Mouse (Mus musculus) limb, embryonic 11.5 days (tissue): ENCODE data around the gene Mxd3. TPM values are rescaled to one million over a fixed set of nuclear protein-coding genes. Genes with fewer than 3 reads are reported as not detected.

Experiments used
- ATAC-seq: fragments of 200-750 bp; cut with Nextera tagmentation; 2 replicates; pipeline ENCODE4 v1.8.0; 2017; ENCODE audit warnings: low read depth; ENCODE audit not compliant: insufficient number of reproducible peaks, low FRiP score, low TSS enrichment
- DNase-seq: peaks from one replicate; pipeline ENCODE4 v3.0.0-alpha.2; 2015; ENCODE audit warnings: low spot score
- H3K27ac ChIP-seq: fragments of 300-500 bp; sonication (generic); replicated peaks from 2 replicates; pipeline ENCODE4 v1.5.1; 2014; ENCODE audit warnings: low read depth, mild to moderate bottlenecking, low read length
- H3K27me3 ChIP-seq: fragments of 300-500 bp; sonication (generic); 2 replicates; pipeline ENCODE4 v1.6.1; 2014; ENCODE audit warnings: mild to moderate bottlenecking, low read length, mixed read lengths; ENCODE audit not compliant: control insufficient read depth, insufficient read depth
- H3K36me3 ChIP-seq: fragments of 300-500 bp; sonication (generic); 2 replicates; pipeline ENCODE4 v1.6.1; 2014; ENCODE audit warnings: mild to moderate bottlenecking, low read length, moderate library complexity, mixed read lengths; ENCODE audit not compliant: control insufficient read depth, insufficient read depth
- H3K4me1 ChIP-seq: fragments of 300-500 bp; sonication (generic); 2 replicates; pipeline ENCODE4 v1.6.1; 2014; ENCODE audit warnings: low read length, mixed read lengths; ENCODE audit not compliant: control insufficient read depth, insufficient read depth
- H3K4me2 ChIP-seq: fragments of 300-500 bp; sonication (generic); 2 replicates; pipeline ENCODE4 v1.6.1; 2014; ENCODE audit warnings: low read depth, mild to moderate bottlenecking, moderate library complexity; ENCODE audit not compliant: severe bottlenecking
- H3K4me3 ChIP-seq: fragments of 300-500 bp; sonication (generic); 2 replicates; pipeline ENCODE4 v1.5.1; 2014; ENCODE audit warnings: low read depth, low read length
- H3K9ac ChIP-seq: fragments of 300-500 bp; sonication (generic); 2 replicates; pipeline ENCODE4 v1.6.1; 2014; ENCODE audit warnings: mild to moderate bottlenecking, low read length
- H3K9me3 ChIP-seq: fragments of 300-500 bp; sonication (generic); 2 replicates; pipeline ENCODE4 v1.6.1; 2016; ENCODE audit warnings: low read length; ENCODE audit not compliant: control insufficient read depth
- WGBS: fragments of 180-500 bp; shearing (Covaris S2); extraction: QIAGEN DNeasy Blood & Tissue Kit; methylation state at CpG from one replicate; pipeline ENCODE4 v1.1.7; 2014; 5-methylcytosine and 5-hydroxymethylcytosine counted together
- polyA plus RNA-seq: library from polyadenylated mRNA; unstranded; fragments of >200 nt; fragmentation: Nextera tagmentation; extraction: Ambion mirVana; gene quantifications from 2 replicates; pipeline ENCODE4 v1.2.1, GENCODE M21; 2014

Mxd3 gene
- polyA plus RNA-seq, 1 experiment from 2014 or later: 28.9 TPM

DNA sequence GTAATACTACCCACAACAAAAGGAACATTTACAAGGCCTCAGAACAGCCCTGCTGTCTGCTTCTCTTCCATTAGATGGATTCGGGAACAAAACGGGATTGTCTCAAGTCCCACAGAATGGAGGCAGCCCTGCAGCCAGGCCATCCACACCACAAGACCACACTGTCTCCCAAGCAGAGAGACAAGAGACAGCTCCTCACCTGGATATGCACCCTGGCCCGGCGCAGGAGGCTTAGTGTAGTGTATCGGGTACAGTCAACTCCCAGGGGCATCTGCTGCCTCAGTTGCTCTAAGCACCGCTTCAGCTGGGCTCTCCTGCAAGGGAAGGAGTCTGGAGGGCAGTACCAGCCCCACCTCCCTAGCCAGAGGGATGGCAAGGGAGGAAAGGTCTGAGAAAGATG lies 1.5 kb downstream of the Mxd3 start:
- H3K36me3 ChIP-seq: peaks cover 15% of the 10 kb centered on the region
- H3K27me3 ChIP-seq: no peaks in the 10 kb centered on the region
- H3K27ac ChIP-seq: no peak overlapping the region
- peak overlapping the region; percentile 94; the same call in 1 of the 2 replicates for H3K4me2 ChIP-seq
- no peak for DNase-seq
- H3K4me3 ChIP-seq: no peak overlapping the region
- H3K9ac ChIP-seq: no peak overlapping the region
- peaks cover 16% of the 10 kb centered on the region for H3K4me1 ChIP-seq
- no peaks in the 10 kb centered on the region for H3K9me3 ChIP-seq
- 84% methylated on average over 6 of the region's 6 CpGs for WGBS
- ATAC-seq: no peak

- Histone ChIP-seq H3K4me3 (no peak overlapping the region), H3K4me1 (peaks cover 20% of the 10 kb centered on the region), H3K27ac (no peak overlapping the region), H3K36me3 (peaks cover 15% of the 10 kb centered on the region), H3K4me2 (no peak overlapping the region), H3K27me3 (no peaks in the 10 kb centered on the region), H3K9ac (no peak overlapping the region), H3K9me3 (no peaks in the 10 kb centered on the region)
- ATAC-seq: no peak
- DNase-seq: peak; percentile 88
- WGBS: 65% methylated on average over 8 of the region's 8 CpGs
Observed at GRCm38 (mm10) chr13:55327633-55328032, 2.0 kb downstream of the Mxd3 start.

- 55% methylated on average over 4 of the region's 4 CpGs for WGBS
- no peak for DNase-seq
- H3K4me2 ChIP-seq: no peak overlapping the region
- ATAC-seq: no peak
- no peak overlapping the region for H3K9ac ChIP-seq
- no peaks in the 10 kb centered on the region for H3K9me3 ChIP-seq
- H3K36me3 ChIP-seq: peaks cover 15% of the 10 kb centered on the region
- H3K27ac ChIP-seq: no peak overlapping the region
- peaks cover 21% of the 10 kb centered on the region for H3K4me1 ChIP-seq
- H3K4me3 ChIP-seq: no peak overlapping the region
- H3K27me3 ChIP-seq: no peaks in the 10 kb centered on the region
Observed at GRCm38 (mm10) chr13:55327169-55327568, 2.5 kb downstream of the Mxd3 start.

DNA sequence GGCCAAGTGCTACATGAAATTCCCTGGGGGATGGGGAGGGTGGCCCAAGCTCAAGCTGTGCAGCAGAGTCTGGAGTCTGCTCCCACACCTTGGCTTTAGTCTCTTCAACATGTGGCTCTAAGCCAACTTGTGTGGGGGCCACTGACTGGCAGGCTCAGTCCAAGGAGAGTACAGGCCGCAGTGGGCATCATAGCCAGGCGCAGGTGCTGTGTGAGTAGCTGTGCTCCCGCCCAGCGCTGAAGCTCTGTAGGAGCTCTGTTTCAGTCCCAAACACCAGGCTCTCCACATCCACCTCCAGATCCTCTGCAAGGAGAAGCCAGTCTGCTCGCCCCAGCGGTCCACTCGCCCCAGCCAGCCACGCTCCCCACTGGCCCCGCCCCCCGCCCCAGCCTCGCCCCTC lies 4.0 kb downstream of the Mxd3 start:
- Histone ChIP-seq H3K36me3 (peaks cover 15% of the 10 kb centered on the region), H3K9me3 (no peaks in the 10 kb centered on the region), H3K27me3 (no peaks in the 10 kb centered on the region), H3K9ac (no peak overlapping the region), H3K4me3 (no peak overlapping the region), H3K4me1 (peaks cover 22% of the 10 kb centered on the region), H3K4me2 (no peak overlapping the region), H3K27ac (no peak overlapping the region)
- DNase-seq (no peak), ATAC-seq (no peak)
- 89% methylated on average over 11 of the region's 11 CpGs for WGBS

GRCm38 (mm10) chr13:55322130-55322825 lies 7.3 kb downstream of the Mxd3 start:
- Histone ChIP-seq H3K4me1 (peaks cover 13% of the 10 kb centered on the region; the same call in 1 of the 2 replicates), H3K27me3 (no peaks in the 10 kb centered on the region), H3K27ac (no peak overlapping the region), H3K9ac (peak overlapping the region; percentile 91), H3K36me3 (peaks cover 15% of the 10 kb centered on the region), H3K9me3 (no peaks in the 10 kb centered on the region), H3K4me2 (peak overlapping the region; percentile 95), H3K4me3 (peak overlapping the region; percentile 96)
- WGBS: 1% methylated on average over 31 of the region's 31 CpGs
- DNase-seq (peak; percentile 51), ATAC-seq (no peak)

GRCm38 (mm10) chr13:55321434-55322129 lies 8.0 kb downstream of the Mxd3 start, which contains the start of gene Rab24:
Gene Rab24, minus strand, starts transcription at chr13:55321946.
- Histone ChIP-seq H3K4me1 (peaks cover 13% of the 10 kb centered on the region; the same call in 1 of the 2 replicates), H3K4me3 (peak within 1 kb of the TSS; percentile 96), H3K36me3 (peaks cover 11% of the 10 kb centered on the region), H3K9me3 (no peaks in the 10 kb centered on the region), H3K27ac (no peak within 1 kb of the TSS; the same call in 1 of the 2 replicates), H3K4me2 (peak within 1 kb of the TSS; percentile 95), H3K9ac (peak within 1 kb of the TSS; percentile 91), H3K27me3 (no peaks in the 10 kb centered on the region)
- ATAC-seq (peak; percentile 80), DNase-seq (peak; percentile 91)
- WGBS: under 1% methylated on average over 73 of the region's 73 CpGs

- WGBS: 86% methylated on average over 4 of the region's 4 CpGs
- Histone ChIP-seq H3K4me1 (peaks cover 13% of the 10 kb centered on the region; the same call in 1 of the 2 replicates), H3K27ac (no peak within 1 kb of the TSS; the same call in 1 of the 2 replicates), H3K27me3 (no peaks in the 10 kb centered on the region), H3K36me3 (peaks cover 7% of the 10 kb centered on the region), H3K9me3 (no peaks in the 10 kb centered on the region), H3K4me2 (peak within 1 kb of the TSS; percentile 95), H3K4me3 (peak within 1 kb of the TSS; percentile 96), H3K9ac (peak within 1 kb of the TSS; percentile 91)
- DNase-seq (no peak), ATAC-seq (no peak)
Observed at GRCm38 (mm10) chr13:55319931-55320533, 9.6 kb downstream of the Mxd3 start, which contains the start of gene Prelid1. Gene Prelid1, plus strand, starts transcription at chr13:55320500.

DNA sequence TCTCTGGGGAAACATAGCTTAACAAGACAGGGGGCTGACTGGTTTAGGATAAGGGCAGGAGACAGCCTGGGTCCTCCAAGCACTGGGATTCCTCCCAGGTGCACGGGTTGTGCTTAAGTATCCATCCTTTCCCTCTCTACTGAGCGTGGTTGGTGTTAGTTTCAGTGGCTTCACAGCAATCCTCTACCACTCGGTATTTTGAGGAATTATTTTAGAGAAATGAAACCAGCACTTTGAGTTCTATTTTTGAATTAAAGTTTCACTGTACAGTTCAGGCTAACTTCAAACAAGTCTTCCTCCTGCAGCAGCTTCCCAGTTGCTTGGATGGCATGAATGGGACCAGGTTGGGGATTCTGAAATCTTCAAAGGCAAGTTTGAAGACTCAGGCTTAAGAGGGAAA lies 11.3 kb downstream of the Mxd3 start:
- H3K4me1 ChIP-seq: peaks cover 13% of the 10 kb centered on the region; the same call in 1 of the 2 replicates
- DNase-seq (no peak), ATAC-seq (no peak)
- no peaks in the 10 kb centered on the region for H3K27me3 ChIP-seq
- H3K27ac ChIP-seq: no peak overlapping the region
- 83% methylated on average over 3 of the region's 3 CpGs for WGBS
- H3K9me3 ChIP-seq: no peaks in the 10 kb centered on the region
- H3K36me3 ChIP-seq: peaks cover 16% of the 10 kb centered on the region
- H3K4me3 ChIP-seq: no peak overlapping the region
- H3K9ac ChIP-seq: peak overlapping the region; percentile 4; the same call in 1 of the 2 replicates
- H3K4me2 ChIP-seq: no peak overlapping the region
